ENCODE assay signal across 9 mouse cellular contexts in genomic region chr11:120218946-120219345, GRCm38 (mm10). TPM values are rescaled to one million over a fixed set of nuclear protein-coding genes. Genes with fewer than 3 reads are reported as not detected.
A peak's percentile ranks its signal among the peaks of the same experiment; 100 is the strongest.
DNase-seq lines count a peak whose midpoint lies in the region; ATAC-seq and TF ChIP-seq lines count a peak whose summit lies in the region.
"Had no signal": no experiment of that assay in that cellular context is flagged by ENCODE, and none has a peak within 500 bp of the region (broad histone marks: within the 10 kb centered on the region; RNA-seq: fewer than 3 reads in every experiment).

No protein-coding gene starts in this region.

- intact Hi-C loops in left cerebral cortex, adult 2 months (cut with DNase I), result no loop called here

- H3K4me1 ChIP-seq in hindbrain, embryonic 15.5 days (replicated peaks), result peaks cover 36% of the 10 kb centered on the region
- peaks cover 62% of the 10 kb centered on the region for H3K4me1 ChIP-seq in hindbrain, embryonic 12.5 days
- peaks cover 42% of the 10 kb centered on the region for H3K4me1 ChIP-seq in embryonic facial prominence, embryonic 15.5 days
- peaks cover 88% of the 10 kb centered on the region for H3K4me1 ChIP-seq in kidney, embryonic 16.5 days (ENCODE audit: insufficient read depth, low read length)

- H3K4me2 ChIP-seq in hindbrain, embryonic 15.5 days, result no peak overlapping the region
- H3K4me2 ChIP-seq in hindbrain, embryonic 12.5 days (replicated peaks), result no peak overlapping the region
- no peak overlapping the region for H3K4me2 ChIP-seq in embryonic facial prominence, embryonic 15.5 days (replicated peaks)
- H3K4me2 ChIP-seq in kidney, embryonic 16.5 days (replicated peaks; ENCODE audit: low read depth, low read length), result peak overlapping the region; percentile 22; the same call in 1 of the 2 replicates

- H3K4me3 ChIP-seq in hindbrain, embryonic 15.5 days, result no peak overlapping the region
- no peak overlapping the region for H3K4me3 ChIP-seq in hindbrain, embryonic 12.5 days
- H3K4me3 ChIP-seq in embryonic facial prominence, embryonic 15.5 days (replicated peaks), result no peak overlapping the region
- H3K4me3 ChIP-seq in kidney, embryonic 16.5 days (ENCODE audit: low read length), result no peak overlapping the region
- H3K4me3 ChIP-seq in left cerebral cortex, adult 2 months, result no peak overlapping the region

- peak; percentile 65 to 77 for DNase-seq in lung, postnatal 4 days
- no peak for DNase-seq in thymus, postnatal 0 days (ENCODE audit: low spot score)
- DNase-seq in left cerebral cortex, adult 2 months (ENCODE audit: extremely low spot score in 1 of 2, low spot score in 2 of 2), result no peak
- DNase-seq in frontal cortex, adult 2 months (ENCODE audit: extremely low spot score in 1 of 2, low spot score in 1 of 2), result no peak
- DNase-seq: cerebellum, adult 18-20 months had no signal

- ATAC-seq in hindbrain, embryonic 15.5 days (ENCODE audit: low FRiP score, low read depth), result no peak
- ATAC-seq in hindbrain, embryonic 12.5 days (ENCODE audit: low FRiP score), result no peak
- ATAC-seq in embryonic facial prominence, embryonic 15.5 days (ENCODE audit: insufficient number of reproducible peaks, low FRiP score, low TSS enrichment, low read depth), result no peak
- no peak for ATAC-seq in kidney, embryonic 16.5 days (ENCODE audit: low FRiP score, low TSS enrichment)

- H3K27me3 ChIP-seq in hindbrain, embryonic 15.5 days, result no peaks in the 10 kb centered on the region
- no peaks in the 10 kb centered on the region for H3K27me3 ChIP-seq in hindbrain, embryonic 12.5 days
- no peaks in the 10 kb centered on the region for H3K27me3 ChIP-seq in embryonic facial prominence, embryonic 15.5 days
- no peaks in the 10 kb centered on the region for H3K27me3 ChIP-seq in kidney, embryonic 16.5 days (ENCODE audit: insufficient read depth, low read length)

- no peaks in the 10 kb centered on the region for H3K36me3 ChIP-seq in hindbrain, embryonic 15.5 days
- H3K36me3 ChIP-seq in hindbrain, embryonic 12.5 days, result no peaks in the 10 kb centered on the region
- no peaks in the 10 kb centered on the region for H3K36me3 ChIP-seq in embryonic facial prominence, embryonic 15.5 days
- no peaks in the 10 kb centered on the region for H3K36me3 ChIP-seq in kidney, embryonic 16.5 days (ENCODE audit: insufficient read depth, low read length)

- no peak overlapping the region for H3K9ac ChIP-seq in hindbrain, embryonic 15.5 days
- H3K9ac ChIP-seq in hindbrain, embryonic 12.5 days, result no peak overlapping the region
- no peak overlapping the region for H3K9ac ChIP-seq in embryonic facial prominence, embryonic 15.5 days
- peak overlapping the region; percentile 32; the same call in 1 of the 2 replicates for H3K9ac ChIP-seq in kidney, embryonic 16.5 days (replicated peaks; ENCODE audit: low read length)

- TF ChIP-seq CTCF in left cerebral cortex, adult 2 months (IDR thresholded peaks at IDR 0.05), result no peak

- 0 out of 2 replicates have a peak overlapping the region, but pooled peaks have one; percentile 9 for H3K27ac ChIP-seq in hindbrain, embryonic 15.5 days (replicated peaks)
- no peak overlapping the region for H3K27ac ChIP-seq in hindbrain, embryonic 12.5 days
- H3K27ac ChIP-seq in embryonic facial prominence, embryonic 15.5 days (replicated peaks), result peak overlapping the region; percentile 36; the same call in 1 of the 2 replicates
- peak overlapping the region; percentile 97 for H3K27ac ChIP-seq in kidney, embryonic 16.5 days (ENCODE audit: low read length)
- no peak overlapping the region for H3K27ac ChIP-seq in left cerebral cortex, adult 2 months

- no peaks in the 10 kb centered on the region for H3K9me3 ChIP-seq in hindbrain, embryonic 15.5 days
- H3K9me3 ChIP-seq in hindbrain, embryonic 12.5 days (replicated peaks), result no peaks in the 10 kb centered on the region; the same call in 1 of the 2 replicates
- no peaks in the 10 kb centered on the region for H3K9me3 ChIP-seq in embryonic facial prominence, embryonic 15.5 days (replicated peaks)
- H3K9me3 ChIP-seq in kidney, embryonic 16.5 days (ENCODE audit: low read length), result peaks cover 1% of the 10 kb centered on the region

- 73% methylated on average over 6 of the region's 6 CpGs for WGBS in hindbrain, embryonic 15.5 days
- 74% methylated on average over 6 of the region's 6 CpGs for WGBS in hindbrain, embryonic 12.5 days
- 64% methylated on average over 6 of the region's 6 CpGs for WGBS in embryonic facial prominence, embryonic 15.5 days
- 59% methylated on average over 6 of the region's 6 CpGs for WGBS in kidney, embryonic 16.5 days

RNA-seq across cellular contexts. Expression of gene Bahcc1, which starts 13.8 kb away (rescaled TPM):
- 11.5 and 12.5 TPM in 2 replicates for polyA plus RNA-seq in hindbrain, embryonic 15.5 days (2015; fragmentation: Nextera tagmentation; extraction: Ambion mirVana)
- 21.9 and 23.8 TPM in 2 replicates for polyA plus RNA-seq in hindbrain, embryonic 12.5 days (2016; fragmentation: Nextera tagmentation; extraction: Ambion mirVana)
- 7.9 and 9.3 TPM in 2 replicates for polyA plus RNA-seq in embryonic facial prominence, embryonic 15.5 days (2015; fragmentation: Nextera tagmentation; extraction: Ambion mirVana)
- polyA plus RNA-seq in kidney, embryonic 16.5 days (2015; fragmentation: Nextera tagmentation; extraction: Ambion mirVana), result 13.2 and 14.2 TPM in 2 replicates
- 3.3 and 4.6 TPM in 2 replicates for polyA plus RNA-seq in thymus, postnatal 0 days (2015; fragmentation: Nextera tagmentation; extraction: Ambion mirVana)
- 10 to 100 TPM; 20.6 to 21.3 TPM for total RNA-seq in left cerebral cortex, adult 2 months (2021)
- 16.9 and 17.2 TPM in 2 replicates for polyA plus RNA-seq in frontal cortex, adult 2 months (2012; rRNA removed)

Comparison
In these comparisons a context has a peak if more than half of its experiments do, and no peak if none do; other contexts are left out.
1. H3K27ac ChIP-seq: peak in hindbrain, embryonic 15.5 days (single experiment), embryonic facial prominence, embryonic 15.5 days (single experiment) and kidney, embryonic 16.5 days (single experiment); none in hindbrain, embryonic 12.5 days (single experiment) and left cerebral cortex, adult 2 months (single experiment).
2. DNase-seq: peak in lung, postnatal 4 days (2 of 2); none in thymus, postnatal 0 days (single experiment), left cerebral cortex, adult 2 months (0 of 2) and frontal cortex, adult 2 months (0 of 2).